Mouse (Mus musculus) T-helper 2 cell (primary cell): Measurements from ENCODE around the gene Vegfa.

Source experiments
- in situ Hi-C: fragments of 300-600 bp; cut with MboI, MseI; formaldehyde crosslinking; loops from one replicate; pipeline ENCODE4 v1.15.1; 2025; ENCODE audit warnings: high pct_unique_total_duplicates

The Vegfa gene

DNA sequence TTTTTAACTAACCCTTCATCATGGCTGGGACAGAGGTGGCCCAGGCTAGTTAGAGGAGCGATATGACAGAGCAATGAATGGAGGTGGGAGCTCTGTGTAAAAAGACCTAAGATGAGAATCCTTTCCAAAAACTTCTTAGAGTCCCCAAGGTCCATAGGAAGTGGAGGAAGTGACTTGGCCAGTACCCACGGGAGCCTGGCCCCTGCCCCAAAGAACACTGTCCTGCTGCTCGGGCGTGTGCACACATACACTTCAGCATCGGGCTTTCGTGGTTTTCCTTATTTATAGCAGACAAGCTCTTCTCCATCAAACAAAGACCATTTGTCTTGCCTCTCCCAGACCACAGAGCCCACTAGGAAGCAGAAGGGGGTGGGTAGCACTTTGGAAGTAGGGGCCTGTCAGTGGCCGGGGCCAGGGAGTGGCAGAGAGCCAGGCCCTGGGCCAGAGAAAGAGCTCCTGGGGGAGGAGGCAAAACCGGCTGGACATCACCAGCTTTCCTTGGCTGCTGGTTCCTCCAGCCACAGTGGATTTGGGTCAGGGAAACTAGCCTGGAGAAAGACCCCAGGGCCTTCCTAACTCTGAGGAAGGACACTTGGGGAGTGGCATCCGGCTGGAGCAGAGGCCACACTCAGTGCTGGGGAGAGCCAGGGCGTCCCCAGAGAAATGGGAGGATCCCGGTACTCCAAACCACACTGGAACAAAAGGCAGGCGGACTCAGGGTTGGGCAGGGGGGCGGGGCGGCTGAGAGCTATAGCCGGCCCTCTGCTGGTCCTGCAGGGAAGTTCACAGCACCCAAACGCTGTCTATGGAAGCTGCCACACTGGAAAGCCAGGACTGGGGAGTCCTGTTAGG is 4.9 kb downstream of the Vegfa start:
- in situ Hi-C loops = no loop called here

- in situ Hi-C loops = no loop called here
These were observed 6.1 kb downstream of the Vegfa start for GRCm38 (mm10) chr17:46025927-46026668.

DNA sequence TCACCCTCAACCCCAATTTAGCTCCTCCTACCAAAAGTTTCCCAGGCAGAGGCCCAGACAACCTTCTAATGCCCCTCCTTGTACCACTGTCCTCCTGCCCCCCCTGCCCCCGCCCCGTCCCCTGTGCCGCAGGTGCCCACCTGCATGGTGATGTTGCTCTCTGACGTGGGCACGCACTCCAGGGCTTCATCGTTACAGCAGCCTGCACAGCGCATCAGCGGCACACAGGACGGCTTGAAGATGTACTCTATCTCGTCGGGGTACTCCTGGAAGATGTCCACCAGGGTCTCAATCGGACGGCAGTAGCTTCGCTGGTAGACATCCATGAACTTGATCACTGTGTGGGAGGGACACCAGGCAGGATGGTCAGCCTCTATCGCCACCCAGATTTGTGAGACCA is 7.0 kb downstream of the Vegfa start:
- in situ Hi-C loops = no loop called here

DNA sequence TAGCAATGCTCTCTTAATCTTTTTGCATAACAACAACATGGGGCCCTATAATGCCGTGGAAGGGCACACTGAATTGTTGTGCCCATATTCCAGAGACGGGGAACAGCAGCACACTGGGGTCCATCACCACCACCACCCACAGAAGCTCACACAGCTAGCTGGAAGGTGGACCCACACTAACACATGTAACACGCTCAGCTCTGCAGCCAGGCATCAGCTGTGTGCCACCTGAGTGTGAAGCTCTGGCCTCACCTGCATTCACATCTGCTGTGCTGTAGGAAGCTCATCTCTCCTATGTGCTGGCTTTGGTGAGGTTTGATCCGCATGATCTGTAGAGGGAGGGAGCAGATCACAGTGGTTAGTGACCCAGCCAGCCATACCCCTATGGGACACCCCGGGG is 8.0 kb downstream of the Vegfa start:
- in situ Hi-C loops = no loop called here

DNA sequence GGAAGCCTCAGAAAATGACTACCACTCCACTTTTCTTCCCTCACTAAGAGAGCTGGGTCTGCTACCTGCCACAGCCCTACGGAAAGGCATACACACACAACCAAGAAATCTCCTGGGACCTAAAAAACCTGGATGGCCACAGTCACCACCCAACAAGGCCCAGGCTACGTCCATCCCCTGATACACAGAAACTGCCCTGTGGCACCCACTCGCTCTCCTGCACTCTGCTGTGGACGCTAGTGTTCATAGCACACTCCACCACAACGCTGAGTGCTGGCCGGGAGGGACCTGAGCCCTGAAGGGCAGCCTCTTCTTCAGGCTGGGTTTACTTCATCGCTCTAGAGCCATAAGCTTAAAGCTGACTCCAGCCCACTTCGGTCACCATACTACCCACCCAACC is 8.6 kb downstream of the Vegfa start:
- in situ Hi-C loops = no loop called here

GRCm38 (mm10) chr17:46022934-46023333 is 9.2 kb downstream of the Vegfa start:
- in situ Hi-C loops = no loop called here

DNA sequence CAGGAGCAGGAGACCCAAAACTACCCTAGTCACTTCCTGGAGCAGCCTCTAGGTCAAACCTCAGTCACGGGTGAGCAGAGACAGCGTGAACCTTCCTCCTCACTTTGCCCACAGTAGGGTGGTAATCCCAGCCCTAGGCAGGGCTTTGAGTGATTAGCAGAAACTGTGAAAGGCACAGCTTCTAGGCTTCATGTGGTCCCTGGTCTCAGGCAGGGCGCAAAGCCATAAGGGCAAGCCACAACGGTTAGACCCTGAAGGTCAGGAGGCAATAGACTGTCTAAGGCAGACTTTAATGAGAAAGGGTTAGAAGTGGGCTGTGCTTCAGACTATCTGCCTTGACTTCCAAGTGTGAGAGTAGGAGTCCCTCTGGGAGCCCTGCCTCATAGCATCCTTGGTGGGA is 9.7 kb downstream of the Vegfa start:
- in situ Hi-C loops = no loop called here

- in situ Hi-C loops = no loop called here
These were observed 10.4 kb downstream of the Vegfa start for GRCm38 (mm10) chr17:46021760-46022159.

GRCm38 (mm10) chr17:46021173-46021572 is 11.0 kb downstream of the Vegfa start:
- in situ Hi-C loops = no loop called here

- in situ Hi-C loops = no loop called here
These were observed 11.6 kb downstream of the Vegfa start for GRCm38 (mm10) chr17:46020579-46020978.

DNA sequence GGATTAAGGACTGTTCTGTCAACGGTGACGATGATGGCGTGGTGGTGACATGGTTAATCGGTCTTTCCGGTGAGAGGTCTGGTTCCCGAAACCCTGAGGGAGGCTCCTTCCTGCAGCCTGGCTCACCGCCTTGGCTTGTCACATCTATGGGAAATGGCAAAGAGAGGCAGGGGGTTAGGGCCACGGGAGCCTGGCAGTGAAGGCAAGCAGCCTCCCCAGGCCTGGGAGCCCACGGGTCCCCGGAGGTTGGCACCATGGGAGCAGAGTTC is 13.5 kb downstream of the Vegfa start:
- in situ Hi-C loops = no loop called here

- in situ Hi-C loops = no loop called here
These were observed 14.0 kb downstream of the Vegfa start for GRCm38 (mm10) chr17:46017946-46018735.

- in situ Hi-C loops = no loop called here
These were observed 15.6 kb downstream of the Vegfa start for GRCm38 (mm10) chr17:46016617-46017016.

- in situ Hi-C loops = no loop called here
These were observed 16.2 kb downstream of the Vegfa start for GRCm38 (mm10) chr17:46015967-46016366.

GRCm38 (mm10) chr17:46014935-46015334 is 17.2 kb downstream of the Vegfa start:
- in situ Hi-C loops = no loop called here

DNA sequence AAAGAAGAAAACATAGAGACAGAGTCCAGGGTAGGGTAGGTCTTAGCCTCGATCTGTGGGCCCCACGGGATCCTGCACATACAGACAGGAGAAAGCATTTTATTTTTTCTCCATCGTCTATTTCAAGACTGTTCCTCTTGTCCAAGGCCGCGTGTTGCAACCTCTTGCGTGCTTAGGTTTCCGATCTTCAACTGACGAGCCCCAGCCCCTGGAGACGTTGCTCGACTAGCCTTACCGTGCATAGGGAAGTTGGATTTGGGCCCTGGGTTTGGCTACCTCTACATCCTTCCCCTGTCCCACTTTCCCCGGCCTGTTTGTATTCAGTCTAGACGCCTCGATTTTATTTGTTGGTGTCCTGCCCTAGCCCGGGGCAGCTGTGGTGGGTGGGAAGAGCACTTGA is 18.6 kb downstream of the Vegfa start:
- in situ Hi-C loops = no loop called here

GRCm38 (mm10) chr17:46012211-46012610 is 20.0 kb downstream of the Vegfa start:
- in situ Hi-C loops = no loop called here

GRCm38 (mm10) chr17:46010462-46010861 is 21.7 kb downstream of the Vegfa start:
- in situ Hi-C loops = no loop called here

- in situ Hi-C loops = no loop called here
These were observed 23.0 kb downstream of the Vegfa start for GRCm38 (mm10) chr17:46009182-46009581.

DNA sequence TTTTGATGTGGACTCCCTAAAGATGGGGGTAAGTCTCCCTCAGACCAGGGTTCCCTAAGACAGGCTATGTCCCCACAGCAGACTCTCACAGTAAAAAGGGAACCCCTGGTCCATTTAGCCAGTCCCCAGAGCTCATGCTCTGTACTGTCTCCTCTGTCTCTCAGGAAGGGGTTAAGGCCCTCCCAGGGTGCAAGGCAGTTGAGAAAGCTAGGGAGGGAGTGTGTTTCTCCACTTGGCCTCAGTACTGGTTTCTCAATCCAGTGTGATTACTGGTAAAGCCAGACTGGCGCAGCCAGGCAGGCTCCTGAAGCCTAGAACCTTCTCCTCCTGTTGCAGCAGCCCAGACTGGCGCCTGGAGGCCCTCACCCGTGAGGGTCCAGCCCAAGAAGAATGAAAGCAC is 26.7 kb downstream of the Vegfa start:
- in situ Hi-C loops = no loop called here

DNA sequence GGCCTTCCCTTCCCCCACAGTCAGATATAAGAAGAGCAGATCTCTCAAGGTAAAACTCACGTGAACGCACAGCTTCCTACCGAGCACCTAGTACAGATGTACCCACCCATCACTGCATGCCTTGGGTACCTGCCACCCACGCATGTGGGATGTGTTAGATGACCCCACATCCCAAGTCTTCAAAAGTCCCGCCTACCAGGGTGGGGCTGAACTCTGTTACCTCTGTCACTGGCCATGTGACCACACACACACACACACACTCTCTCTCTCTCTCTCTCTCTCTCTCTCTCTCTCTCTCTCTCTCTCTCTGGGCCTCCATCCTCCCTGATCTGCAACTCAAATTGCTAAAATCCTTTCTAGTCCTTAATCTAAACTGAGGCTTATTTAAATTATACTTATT is 27.7 kb downstream of the Vegfa start:
- in situ Hi-C loops = no loop called here

GRCm38 (mm10) chr17:46003717-46004481 is 28.3 kb downstream of the Vegfa start:
- in situ Hi-C loops = no loop called here
